Mouse (Mus musculus) intestine, embryonic 14.5 days (tissue): Measurements from ENCODE around the gene Celf5. TPM values are rescaled to one million over a fixed set of nuclear protein-coding genes. Genes with fewer than 3 reads are reported as not detected.
A peak's percentile ranks its signal among the peaks of the same experiment; 100 is the strongest.

Experiments used
- ATAC-seq: fragments of 200-750 bp; cut with Nextera tagmentation; replicated peaks from 2 replicates; pipeline ENCODE4 v1.8.0; 2017; ENCODE audit warnings: low read depth, moderate number of reproducible peaks, moderate TSS enrichment, moderate library complexity; ENCODE audit not compliant: low FRiP score, low TSS enrichment
- DNase-seq: peaks from one replicate; pipeline ENCODE4 v3.0.0-alpha.2; 2018; ENCODE audit warnings: low spot score
- H3K27ac ChIP-seq: fragments of 300-500 bp; sonication (generic); 2 replicates; pipeline ENCODE4 v1.5.1; 2014; ENCODE audit warnings: low read depth, mild to moderate bottlenecking, control low read depth
- H3K27me3 ChIP-seq: fragments of 300-500 bp; sonication (generic); replicated peaks from 2 replicates; pipeline ENCODE4 v1.6.1; 2014; ENCODE audit warnings: low read length, control low read depth; ENCODE audit not compliant: control insufficient read depth, insufficient read depth
- H3K36me3 ChIP-seq: fragments of 300-500 bp; sonication (generic); 2 replicates; pipeline ENCODE4 v1.6.1; 2014; ENCODE audit warnings: low read length, control low read depth; ENCODE audit not compliant: control insufficient read depth, insufficient read depth
- H3K4me1 ChIP-seq: fragments of 300-500 bp; sonication (generic); replicated peaks from 2 replicates; pipeline ENCODE4 v1.6.1; 2014; ENCODE audit warnings: low read length, control low read depth, mixed read lengths; ENCODE audit not compliant: control insufficient read depth, insufficient read depth
- H3K4me2 ChIP-seq: fragments of 300-500 bp; sonication (generic); 2 replicates; pipeline ENCODE4 v1.6.1; 2014; ENCODE audit warnings: low read length
- H3K4me3 ChIP-seq: fragments of 300-500 bp; sonication (generic); 2 replicates; pipeline ENCODE4 v1.5.1; 2014; ENCODE audit warnings: low read depth, low read length, control low read depth, mixed read lengths
- H3K9ac ChIP-seq: fragments of 300-500 bp; sonication (generic); 2 replicates; pipeline ENCODE4 v1.6.1; 2014; ENCODE audit warnings: mild to moderate bottlenecking, low read length
- H3K9me3 ChIP-seq: fragments of 300-500 bp; sonication (generic); 2 replicates; pipeline ENCODE4 v1.6.1; 2016; ENCODE audit warnings: low read length, control low read depth; ENCODE audit not compliant: control insufficient read depth
- WGBS: fragments of 180-500 bp; shearing (Covaris S2); extraction: QIAGEN DNeasy Blood & Tissue Kit; methylation state at CpG from one replicate; pipeline ENCODE4 v1.1.7; 2014; 5-methylcytosine and 5-hydroxymethylcytosine counted together
- polyA plus RNA-seq: library from polyadenylated mRNA; unstranded; fragments of >200 nt; fragmentation: Nextera tagmentation; extraction: Ambion mirVana; gene quantifications from 2 replicates; pipeline ENCODE4 v1.2.1, GENCODE M21; 2014

The Celf5 gene
- polyA plus RNA-seq, 1 experiment from 2014 or later, result 1.3 TPM

DNA sequence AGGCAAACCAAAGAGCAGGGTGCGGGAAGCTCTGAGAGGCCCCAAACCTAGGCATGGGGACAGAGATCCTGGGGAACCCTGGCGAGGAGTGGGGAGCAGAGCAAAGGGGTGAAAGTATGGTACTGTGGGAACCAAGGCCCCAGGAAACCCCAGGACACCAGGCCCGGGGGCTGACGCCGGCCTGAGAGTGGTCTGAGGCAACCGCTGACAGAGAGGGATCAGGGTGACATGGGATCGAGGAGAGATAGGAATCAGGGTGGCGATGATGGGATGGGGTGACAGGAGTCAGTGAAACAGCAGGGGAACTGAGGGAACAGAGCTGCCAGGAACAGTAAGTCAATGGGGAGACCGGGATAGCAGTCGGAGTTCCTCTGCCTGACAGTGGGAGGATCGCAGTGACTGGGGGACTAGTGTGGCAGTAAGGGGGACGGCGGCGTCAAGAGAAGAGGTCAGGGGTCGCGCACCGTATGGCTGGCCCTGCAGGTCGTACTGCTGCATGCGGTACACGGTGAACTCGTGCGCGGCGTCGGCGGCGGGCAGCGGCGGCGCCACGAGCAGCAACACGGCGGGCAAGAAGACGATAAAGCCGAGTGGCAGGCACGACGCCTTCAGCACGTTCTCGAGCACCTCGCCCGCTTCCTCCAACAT, 13.2 kb upstream of the Celf5 start:
- ATAC-seq (peak; percentile 44), DNase-seq (no peak)

DNA sequence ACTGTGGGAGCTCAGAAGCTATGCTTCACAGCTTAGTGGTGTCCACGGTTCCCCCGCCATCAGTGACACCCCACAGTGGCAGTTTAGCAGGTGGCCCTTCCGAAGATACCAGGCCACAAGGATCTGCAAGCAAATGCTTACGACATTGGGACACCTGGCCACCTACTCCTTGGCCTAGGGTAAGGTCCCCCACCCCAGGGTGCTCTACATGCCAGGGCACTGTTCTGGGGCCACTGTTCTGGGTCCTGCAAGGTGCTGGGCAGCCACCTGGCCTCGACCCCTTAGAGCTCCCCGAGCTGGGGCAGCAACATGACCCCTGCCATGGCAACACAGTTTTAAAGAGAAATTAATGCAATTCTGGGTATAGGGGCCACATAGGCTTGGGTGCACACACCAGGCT, 12.6 kb upstream of the Celf5 start:
- H3K9ac ChIP-seq, result peak overlapping the region; percentile 82
- peak overlapping the region; percentile 97 for H3K4me2 ChIP-seq
- DNase-seq, result no peak
- ATAC-seq, result no peak
- H3K4me3 ChIP-seq, result peak overlapping the region; percentile 80
- no peak overlapping the region for H3K27ac ChIP-seq
- H3K9me3 ChIP-seq, result no peaks in the 10 kb centered on the region
- H3K27me3 ChIP-seq, result no peaks in the 10 kb centered on the region
- H3K36me3 ChIP-seq, result peaks cover 31% of the 10 kb centered on the region
- WGBS, result 74% methylated on average over 6 of the region's 6 CpGs
- H3K4me1 ChIP-seq, result peaks cover 18% of the 10 kb centered on the region

More for the DNA sequence above, 13.2 kb upstream of the Celf5 start:
- Histone ChIP-seq H3K27me3 (no peaks in the 10 kb centered on the region), H3K9ac (peak overlapping the region; percentile 82), H3K9me3 (no peaks in the 10 kb centered on the region), H3K4me3 (peak overlapping the region; percentile 80), H3K4me1 (peaks cover 18% of the 10 kb centered on the region), H3K36me3 (peaks cover 25% of the 10 kb centered on the region), H3K4me2 (peak overlapping the region; percentile 97), H3K27ac (no peak overlapping the region)
- WGBS, result 2% methylated on average over 40 of the region's 41 CpGs

DNA sequence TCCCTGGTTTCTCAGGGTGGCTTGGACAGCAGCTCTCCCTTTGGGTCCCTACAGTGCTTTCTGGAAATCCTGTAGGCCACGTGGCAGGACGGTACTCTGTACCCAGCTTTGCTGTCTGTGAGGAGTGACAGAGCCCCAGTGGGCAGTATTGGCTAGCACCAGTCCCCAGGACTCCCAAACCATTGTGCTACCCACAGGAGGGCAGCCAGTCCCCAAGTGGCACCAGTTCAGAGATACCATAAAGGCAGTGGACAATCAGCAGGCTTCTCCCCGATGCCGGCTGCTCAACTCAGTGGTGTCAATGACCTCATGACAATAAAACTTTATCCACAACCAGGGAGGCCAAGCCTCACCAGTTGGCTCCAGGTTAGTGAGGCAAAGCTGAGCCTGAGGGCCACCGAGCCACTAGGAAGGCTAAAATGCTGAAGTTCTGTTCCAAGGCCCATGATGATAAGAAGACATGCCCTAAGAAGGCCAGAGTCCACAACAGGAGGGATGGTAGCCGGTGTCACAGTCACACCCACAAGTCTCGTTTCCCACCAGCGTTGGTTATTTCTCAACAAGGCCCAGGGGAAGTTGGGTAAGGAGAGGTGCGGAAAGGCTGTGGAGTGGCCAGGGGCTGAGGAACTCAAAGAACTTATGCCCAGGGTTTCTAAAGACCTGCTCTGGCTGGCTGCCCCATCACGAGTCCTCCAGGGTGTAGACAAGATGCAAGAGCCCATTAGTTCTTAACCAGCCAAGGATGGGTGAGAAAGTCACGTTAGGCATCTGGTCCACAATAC, 11.9 kb upstream of the Celf5 start:
- Histone ChIP-seq H3K9me3 (no peaks in the 10 kb centered on the region), H3K27me3 (no peaks in the 10 kb centered on the region), H3K4me2 (peak overlapping the region; percentile 97), H3K27ac (no peak overlapping the region), H3K9ac (peak overlapping the region; percentile 82; the same call in 1 of the 2 replicates), H3K36me3 (peaks cover 38% of the 10 kb centered on the region), H3K4me3 (no peak overlapping the region), H3K4me1 (peaks cover 18% of the 10 kb centered on the region)
- 87% methylated on average over 11 of the region's 11 CpGs for WGBS
- ATAC-seq, result no peak
- no peak for DNase-seq

DNA sequence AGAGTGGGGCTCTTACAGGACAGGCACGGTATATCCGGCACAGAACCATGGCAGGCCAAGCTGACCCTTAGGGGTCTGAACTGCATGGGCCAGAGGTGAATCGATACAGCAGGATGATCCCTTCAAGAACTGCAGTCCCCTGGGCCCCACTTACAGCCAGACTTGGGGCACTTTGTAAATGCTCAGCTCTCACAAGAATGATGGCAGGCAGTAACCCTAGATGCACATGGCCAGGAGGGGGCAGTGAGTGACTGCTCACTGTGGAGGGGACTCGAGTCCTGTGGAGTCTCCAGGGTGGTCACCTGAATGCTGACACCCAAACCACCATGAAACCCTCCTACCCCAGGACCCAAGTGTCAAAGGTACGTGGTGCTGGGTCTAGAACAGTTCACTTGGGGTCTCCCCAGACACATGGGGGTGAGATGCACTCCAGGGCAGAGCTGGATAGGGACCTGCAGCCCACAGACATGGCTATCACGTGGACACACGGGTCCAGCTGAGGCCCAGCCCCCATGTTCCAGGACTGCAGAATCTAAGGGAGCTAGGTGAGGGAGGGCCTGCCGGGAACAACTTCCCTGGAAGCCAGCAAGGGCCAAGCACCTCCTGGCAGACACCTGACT, 11.2 kb upstream of the Celf5 start:
- Histone ChIP-seq H3K9me3 (no peaks in the 10 kb centered on the region), H3K4me1 (peaks cover 18% of the 10 kb centered on the region), H3K27me3 (no peaks in the 10 kb centered on the region), H3K4me2 (no peak overlapping the region), H3K27ac (no peak overlapping the region), H3K36me3 (peaks cover 45% of the 10 kb centered on the region), H3K4me3 (no peak overlapping the region), H3K9ac (no peak overlapping the region)
- DNase-seq (no peak), ATAC-seq (no peak)
- 86% methylated on average over 8 of the region's 8 CpGs for WGBS

DNA sequence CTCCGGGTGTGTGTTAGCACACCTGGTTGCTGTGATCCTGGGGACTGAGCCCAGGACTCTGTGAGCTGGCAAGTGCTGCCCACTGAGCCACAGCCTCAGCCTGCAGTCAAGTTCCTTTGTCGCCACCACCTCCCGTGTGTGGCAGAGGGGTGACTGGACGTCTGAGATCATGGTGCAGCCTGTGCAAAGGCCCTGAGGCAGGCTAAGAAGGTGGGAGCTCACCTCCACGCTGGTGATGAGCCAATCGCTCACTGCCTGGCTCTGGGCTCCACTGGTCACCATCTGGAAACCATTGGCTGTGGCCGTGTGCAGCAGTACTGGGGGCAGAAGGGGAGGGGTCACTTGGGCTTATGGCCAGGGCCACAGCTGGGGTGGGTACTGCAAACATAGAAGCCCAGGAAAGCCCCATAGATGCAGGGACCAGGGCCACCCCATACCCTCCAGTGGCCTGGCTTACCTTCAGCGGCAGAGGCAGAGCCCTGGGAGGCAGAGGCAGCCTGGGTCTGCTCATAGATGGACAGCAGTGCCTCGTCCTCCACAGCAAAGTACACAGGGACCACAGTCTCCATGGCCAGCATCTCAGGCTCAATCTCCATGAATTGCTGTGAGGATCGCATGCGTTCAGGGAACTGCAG, 10.2 kb upstream of the Celf5 start:
- DNase-seq, result no peak
- H3K36me3 ChIP-seq, result peaks cover 55% of the 10 kb centered on the region
- 90% methylated on average over 11 of the region's 11 CpGs for WGBS

DNA sequence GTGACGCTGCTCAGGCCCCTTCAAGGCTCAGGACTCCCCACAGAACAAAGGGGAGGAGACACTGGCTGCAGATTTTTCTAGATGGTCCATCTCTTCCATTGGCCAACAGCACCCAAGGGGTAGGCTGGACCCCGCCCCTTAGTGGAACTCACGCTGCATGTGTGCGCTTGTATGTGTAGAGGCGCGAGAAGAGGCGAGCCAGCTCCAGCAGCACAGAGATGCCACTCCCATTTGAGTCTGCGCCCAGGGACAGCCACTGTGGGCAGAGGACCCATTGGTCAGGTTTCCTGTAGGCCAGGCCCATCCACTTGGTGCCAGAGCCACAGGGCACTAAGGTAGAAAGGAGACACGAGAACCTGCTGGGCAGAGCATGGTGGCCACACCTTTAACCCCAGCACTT, 8.5 kb upstream of the Celf5 start:
- H3K9ac ChIP-seq, result no peak overlapping the region
- no peak for ATAC-seq
- 92% methylated on average over 9 of the region's 9 CpGs for WGBS
- H3K4me1 ChIP-seq, result peaks cover 15% of the 10 kb centered on the region
- DNase-seq, result no peak
- H3K4me2 ChIP-seq, result no peak overlapping the region
- H3K9me3 ChIP-seq, result no peaks in the 10 kb centered on the region
- H3K27me3 ChIP-seq, result no peaks in the 10 kb centered on the region
- H3K36me3 ChIP-seq, result peaks cover 72% of the 10 kb centered on the region
- no peak overlapping the region for H3K27ac ChIP-seq
- no peak overlapping the region for H3K4me3 ChIP-seq

More for the DNA sequence above, 10.2 kb upstream of the Celf5 start:
- Histone ChIP-seq H3K9me3 (no peaks in the 10 kb centered on the region), H3K27ac (no peak overlapping the region), H3K4me2 (no peak overlapping the region), H3K27me3 (no peaks in the 10 kb centered on the region), H3K4me1 (peaks cover 18% of the 10 kb centered on the region), H3K4me3 (no peak overlapping the region), H3K9ac (no peak overlapping the region)
- no peak for ATAC-seq

DNA sequence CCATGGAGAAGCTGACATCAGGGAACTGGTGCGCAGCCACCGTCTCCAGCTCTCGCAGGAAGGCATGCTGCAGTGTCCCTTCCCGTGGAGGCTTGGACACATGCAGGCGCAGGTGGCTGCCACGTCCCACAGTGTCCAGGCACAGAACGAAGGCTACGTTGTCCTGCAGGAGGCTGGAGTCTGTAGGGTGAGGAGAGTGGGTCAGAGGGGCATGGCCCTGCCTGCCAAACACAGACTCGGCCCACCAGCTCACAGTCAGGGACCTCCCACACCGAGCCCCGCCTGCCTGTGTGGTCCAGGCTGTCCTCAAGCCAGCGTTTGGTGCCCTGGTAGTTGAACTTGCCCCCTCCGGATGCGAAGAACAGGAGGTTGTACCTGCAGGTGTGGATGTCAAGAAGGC, 7.4 kb upstream of the Celf5 start:
- no peak overlapping the region for H3K4me3 ChIP-seq
- H3K27me3 ChIP-seq, result no peaks in the 10 kb centered on the region
- WGBS, result 85% methylated on average over 14 of the region's 14 CpGs
- no peaks in the 10 kb centered on the region for H3K9me3 ChIP-seq
- H3K9ac ChIP-seq, result no peak overlapping the region
- H3K36me3 ChIP-seq, result peaks cover 73% of the 10 kb centered on the region
- H3K4me1 ChIP-seq, result peaks cover 10% of the 10 kb centered on the region
- no peak overlapping the region for H3K4me2 ChIP-seq
- DNase-seq, result no peak
- H3K27ac ChIP-seq, result no peak overlapping the region
- ATAC-seq, result no peak

DNA sequence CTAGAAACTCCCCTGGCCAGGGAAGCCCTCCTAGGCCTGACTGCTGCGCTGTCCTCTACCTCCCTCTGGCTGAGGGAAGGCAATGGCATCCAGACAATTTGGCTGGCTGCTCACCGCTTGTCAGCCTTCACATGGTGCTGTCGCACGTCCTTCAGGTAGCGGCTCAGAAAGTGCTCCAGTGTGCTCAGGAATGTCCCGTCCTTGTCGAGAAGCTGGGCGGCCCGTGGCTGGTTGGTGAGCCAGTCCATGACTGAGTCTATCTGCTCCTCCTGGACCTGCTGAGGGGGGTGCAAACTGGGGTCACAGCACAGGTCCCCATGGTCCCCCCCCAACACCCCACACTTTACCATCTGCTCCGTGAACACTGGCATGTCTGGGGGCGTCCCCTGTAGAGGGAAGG, 5.6 kb upstream of the Celf5 start:
- ATAC-seq (no peak), DNase-seq (no peak)
- Histone ChIP-seq H3K27me3 (no peaks in the 10 kb centered on the region), H3K9me3 (no peaks in the 10 kb centered on the region), H3K4me2 (no peak overlapping the region), H3K36me3 (peaks cover 72% of the 10 kb centered on the region), H3K9ac (no peak overlapping the region), H3K27ac (no peak overlapping the region), H3K4me3 (no peak overlapping the region), H3K4me1 (no peaks in the 10 kb centered on the region)
- WGBS, result 88% methylated on average over 11 of the region's 11 CpGs
